Mouse (Mus musculus) brain, embryonic 14.5 days (tissue): ENCODE data around the gene Vnn1. TPM values are rescaled to one million over a fixed set of nuclear protein-coding genes. Genes with fewer than 3 reads are reported as not detected.

Source experiments
- DNase-seq: peaks from one replicate; pipeline ENCODE4 v3.0.0-alpha.2; 2011; ENCODE audit warnings: low read depth
- CTCF ChIP-seq: fragments of 200-500 bp; IDR thresholded peaks from 2 replicates; pipeline ENCODE4 v1.5.1; 2012; ENCODE audit warnings: inconsistent platforms, mild to moderate bottlenecking, moderate library complexity, borderline replicate concordance; ENCODE audit not compliant: insufficient read depth, insufficient read length; ENCODE audit errors: extremely low read depth
- POLR2A ChIP-seq: fragments of 200-500 bp; IDR thresholded peaks from 2 replicates; pipeline ENCODE4 v1.6.1; 2012; ENCODE audit warnings: mild to moderate bottlenecking, inconsistent platforms, borderline replicate concordance; ENCODE audit not compliant: poor library complexity, insufficient read depth, insufficient read length, severe bottlenecking; ENCODE audit errors: extremely low read depth
- polyA plus RNA-seq: library from polyadenylated mRNA; depleted of rRNA; stranded (reverse); fragments of >200 nt; gene quantifications from 2 replicates; pipeline ENCODE4 v1.2.3, GENCODE M21; 2012; rRNA removed

The Vnn1 gene
- polyA plus RNA-seq, 1 experiment = 0.15 TPM

- TF ChIP-seq POLR2A (no peak), CTCF (no peak)
- DNase-seq = no peak
These were observed 28.0 kb downstream of the Vnn1 start for GRCm38 (mm10) chr10:23922468-23922867.

GRCm38 (mm10) chr10:23923941-23924340 lies 29.5 kb downstream of the Vnn1 start:
- TF ChIP-seq POLR2A (no peak), CTCF (no peak)
- no peak for DNase-seq

- no peak for DNase-seq
- TF ChIP-seq POLR2A (no peak), CTCF (no peak)
These were observed 43.1 kb downstream of the Vnn1 start for GRCm38 (mm10) chr10:23937613-23938012.

GRCm38 (mm10) chr10:23938312-23938711 lies 43.8 kb downstream of the Vnn1 start, which contains the start of gene Taar2:
TSS of gene Taar2 (plus strand) at chr10:23938572.
- TF ChIP-seq POLR2A = no peak
- no peak for TF ChIP-seq CTCF
- DNase-seq = peak; percentile 25

- DNase-seq = no peak
These were observed 48.0 kb downstream of the Vnn1 start for GRCm38 (mm10) chr10:23942465-23942864.

GRCm38 (mm10) chr10:23948026-23948425 lies 53.5 kb downstream of the Vnn1 start:
- peak; percentile 27 for DNase-seq
- TF ChIP-seq POLR2A (no peak), CTCF (no peak)

More at GRCm38 (mm10) chr10:23942465-23942864, 48.0 kb downstream of the Vnn1 start:
- TF ChIP-seq POLR2A = no peak
- peak; percentile 47; the same call in 1 of the 2 replicates for TF ChIP-seq CTCF

- DNase-seq = peak; percentile 9
- no peak for TF ChIP-seq CTCF
- no peak for TF ChIP-seq POLR2A
These were observed 55.1 kb downstream of the Vnn1 start, which contains the start of gene Taar3 for GRCm38 (mm10) chr10:23949508-23950005. TSS of gene Taar3 (plus strand) at chr10:23949558.

- no peak for DNase-seq
These were observed 57.2 kb downstream of the Vnn1 start for GRCm38 (mm10) chr10:23951714-23952113.

More at GRCm38 (mm10) chr10:23951714-23952113, 57.2 kb downstream of the Vnn1 start:
- TF ChIP-seq CTCF = no peak

Other genes starting within 250 kb of the Vnn1 start
- 2,858 and 3,479 TPM in 2 replicates for gene Rps12, start 107.4 kb upstream of the Vnn1 start, polyA plus RNA-seq
- gene Slc18b1, start 97.7 kb upstream of the Vnn1 start, polyA plus RNA-seq = 25.7 and 28.3 TPM in 2 replicates
- gene Vnn3, start 43.2 kb upstream of the Vnn1 start, polyA plus RNA-seq = 0.04 and 0.10 TPM in 2 replicates
- gene Taar1, start 25.7 kb downstream of the Vnn1 start, polyA plus RNA-seq = not detected in 2 replicates
- gene Taar2, start 43.9 kb downstream of the Vnn1 start, polyA plus RNA-seq = 0.08 TPM in 1 of 2 replicates, not detected in the other
- not detected in 2 replicates for gene Taar3, start 54.9 kb downstream of the Vnn1 start, polyA plus RNA-seq
- gene Taar4, start 65.8 kb downstream of the Vnn1 start, polyA plus RNA-seq = not detected in 2 replicates
- 0.18 TPM in 1 of 2 replicates, not detected in the other for gene Taar5, start 76.0 kb downstream of the Vnn1 start, polyA plus RNA-seq
- gene Taar6, start 91.0 kb downstream of the Vnn1 start, polyA plus RNA-seq = not detected in 2 replicates
- not detected in 2 replicates for gene Taar7a, start 98.8 kb downstream of the Vnn1 start, polyA plus RNA-seq
- not detected in 2 replicates for gene Taar7b, start 105.3 kb downstream of the Vnn1 start, polyA plus RNA-seq
- gene Taar7d, start 132.5 kb downstream of the Vnn1 start, polyA plus RNA-seq = not detected in 2 replicates
- not detected in 2 replicates for gene Taar7e, start 142.9 kb downstream of the Vnn1 start, polyA plus RNA-seq
- gene Taar7f, start 154.8 kb downstream of the Vnn1 start, polyA plus RNA-seq = not detected in 2 replicates
- not detected in 2 replicates for gene Taar8a, start 181.8 kb downstream of the Vnn1 start, polyA plus RNA-seq
- not detected in 2 replicates for gene Taar8b, start 197.6 kb downstream of the Vnn1 start, polyA plus RNA-seq
- gene Taar8c, start 207.2 kb downstream of the Vnn1 start, polyA plus RNA-seq = not detected in 2 replicates
- gene Taar9, start 214.8 kb downstream of the Vnn1 start, polyA plus RNA-seq = not detected in 2 replicates